Mouse (Mus musculus): ENCODE data around the gene Thy1. TPM values are rescaled to one million over a fixed set of nuclear protein-coding genes. Genes with fewer than 3 reads are reported as not detected.

Gene Thy1
- polyA plus RNA-seq, 1 experiment from 2014 or later: 21.5 TPM

GRCm38 (mm10) chr9:44030646-44031045 lies 12.5 kb upstream of the Thy1 start:
- WGBS: 82% methylated on average over 4 of the region's 4 CpGs
- Histone ChIP-seq H3K9ac (ENCODE audit: low read length) (no peak overlapping the region), H3K27me3 (ENCODE audit: control insufficient read depth, insufficient read depth, low read length) (no peaks in the 10 kb centered on the region), H3K4me3 (ENCODE audit: low read length) (no peak overlapping the region), H3K27ac (ENCODE audit: low read length) (peak overlapping the region; percentile 52; the same call in 1 of the 2 replicates), H3K36me3 (ENCODE audit: control insufficient read depth, insufficient read depth) (no peaks in the 10 kb centered on the region), H3K4me2 (ENCODE audit: low read depth, low read length) (no peak overlapping the region), H3K4me1 (ENCODE audit: control insufficient read depth, insufficient read depth, low read length) (no peaks in the 10 kb centered on the region), H3K9me3 (replicated peaks; ENCODE audit: control insufficient read depth, low read length) (no peaks in the 10 kb centered on the region)
- no peak for ATAC-seq (replicated peaks; ENCODE audit: extremely low read depth, insufficient read depth, low FRiP score)

GRCm38 (mm10) chr9:44031079-44031478 lies 12.1 kb upstream of the Thy1 start:
- Histone ChIP-seq H3K4me3 (ENCODE audit: low read length) (no peak overlapping the region), H3K36me3 (ENCODE audit: control insufficient read depth, insufficient read depth) (no peaks in the 10 kb centered on the region), H3K9me3 (replicated peaks; ENCODE audit: control insufficient read depth, low read length) (no peaks in the 10 kb centered on the region), H3K27ac (ENCODE audit: low read length) (peak overlapping the region; percentile 26; the same call in 1 of the 2 replicates), H3K27me3 (ENCODE audit: control insufficient read depth, insufficient read depth, low read length) (no peaks in the 10 kb centered on the region), H3K4me1 (ENCODE audit: control insufficient read depth, insufficient read depth, low read length) (no peaks in the 10 kb centered on the region), H3K9ac (ENCODE audit: low read length) (no peak overlapping the region), H3K4me2 (ENCODE audit: low read depth, low read length) (no peak overlapping the region)
- no peak for ATAC-seq (replicated peaks; ENCODE audit: extremely low read depth, insufficient read depth, low FRiP score)
- WGBS: 68% methylated on average over 5 of the region's 5 CpGs

- H3K4me2 ChIP-seq (ENCODE audit: low read depth, low read length): no peak overlapping the region
- H3K9me3 ChIP-seq (replicated peaks; ENCODE audit: control insufficient read depth, low read length): no peaks in the 10 kb centered on the region
- no peaks in the 10 kb centered on the region for H3K36me3 ChIP-seq (ENCODE audit: control insufficient read depth, insufficient read depth)
- no peak overlapping the region for H3K9ac ChIP-seq (ENCODE audit: low read length)
- H3K27ac ChIP-seq (ENCODE audit: low read length): no peak overlapping the region
- no peak for ATAC-seq (replicated peaks; ENCODE audit: extremely low read depth, insufficient read depth, low FRiP score)
- no peaks in the 10 kb centered on the region for H3K27me3 ChIP-seq (ENCODE audit: control insufficient read depth, insufficient read depth, low read length)
- WGBS: 68% methylated on average over 4 of the region's 4 CpGs
- no peak overlapping the region for H3K4me3 ChIP-seq (ENCODE audit: low read length)
- H3K4me1 ChIP-seq (ENCODE audit: control insufficient read depth, insufficient read depth, low read length): no peaks in the 10 kb centered on the region
Observed at GRCm38 (mm10) chr9:44031946-44032345, 11.2 kb upstream of the Thy1 start.

- Histone ChIP-seq H3K9ac (ENCODE audit: low read length) (no peak overlapping the region), H3K27me3 (ENCODE audit: control insufficient read depth, insufficient read depth, low read length) (no peaks in the 10 kb centered on the region), H3K9me3 (replicated peaks; ENCODE audit: control insufficient read depth, low read length) (no peaks in the 10 kb centered on the region), H3K36me3 (ENCODE audit: control insufficient read depth, insufficient read depth) (no peaks in the 10 kb centered on the region), H3K27ac (ENCODE audit: low read length) (no peak overlapping the region), H3K4me3 (ENCODE audit: low read length) (no peak overlapping the region), H3K4me1 (ENCODE audit: control insufficient read depth, insufficient read depth, low read length) (no peaks in the 10 kb centered on the region), H3K4me2 (ENCODE audit: low read depth, low read length) (no peak overlapping the region)
- WGBS: 90% methylated on average over 5 of the region's 5 CpGs
- ATAC-seq (replicated peaks; ENCODE audit: extremely low read depth, insufficient read depth, low FRiP score): no peak
Observed at GRCm38 (mm10) chr9:44033317-44033716, 9.9 kb upstream of the Thy1 start.

DNA sequence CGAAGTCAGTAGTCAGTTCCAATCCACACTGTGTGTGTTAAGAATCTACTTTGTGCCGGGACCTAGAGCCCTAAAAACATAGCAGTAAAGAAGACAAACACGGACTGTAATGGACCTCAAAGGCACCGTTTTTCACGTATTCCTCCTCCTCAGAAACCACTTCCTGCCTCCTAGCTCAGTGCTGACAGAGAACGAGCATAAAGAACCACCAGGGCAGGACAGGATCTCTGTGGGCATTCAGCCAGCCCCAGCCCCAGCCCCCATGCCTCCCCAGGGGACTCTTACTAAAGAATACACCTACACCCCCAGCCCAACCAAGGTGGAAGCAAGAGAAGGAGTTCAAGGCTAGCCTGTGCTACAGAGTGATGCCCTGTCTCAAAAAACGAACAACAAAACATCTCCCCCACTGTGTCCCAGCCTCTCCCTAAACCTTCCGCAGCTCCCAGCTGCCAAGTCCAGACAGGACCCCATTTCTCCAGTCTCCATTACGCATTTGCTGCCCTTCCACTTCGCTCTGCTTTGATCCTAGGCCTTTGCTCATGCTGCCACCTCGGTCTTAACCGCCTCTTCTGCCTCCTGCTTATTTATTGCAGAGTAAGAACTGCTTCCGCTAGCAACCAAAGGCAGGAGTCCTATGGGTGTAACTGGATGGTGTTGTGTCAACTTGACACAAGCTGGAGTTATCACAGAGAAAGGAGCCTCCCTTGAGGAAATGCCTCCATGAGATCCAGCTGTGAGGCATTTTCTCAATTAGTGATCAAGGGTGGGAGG lies 9.0 kb upstream of the Thy1 start:
- no peak for ATAC-seq (replicated peaks; ENCODE audit: extremely low read depth, insufficient read depth, low FRiP score)
- Histone ChIP-seq H3K27me3 (ENCODE audit: control insufficient read depth, insufficient read depth, low read length) (no peaks in the 10 kb centered on the region), H3K36me3 (ENCODE audit: control insufficient read depth, insufficient read depth) (no peaks in the 10 kb centered on the region), H3K4me2 (ENCODE audit: low read depth, low read length) (no peak overlapping the region), H3K4me3 (ENCODE audit: low read length) (no peak overlapping the region), H3K4me1 (ENCODE audit: control insufficient read depth, insufficient read depth, low read length) (no peaks in the 10 kb centered on the region), H3K9me3 (replicated peaks; ENCODE audit: control insufficient read depth, low read length) (no peaks in the 10 kb centered on the region), H3K9ac (ENCODE audit: low read length) (no peak overlapping the region), H3K27ac (ENCODE audit: low read length) (no peak overlapping the region)
- WGBS: 55% methylated on average over 13 of the region's 13 CpGs

DNA sequence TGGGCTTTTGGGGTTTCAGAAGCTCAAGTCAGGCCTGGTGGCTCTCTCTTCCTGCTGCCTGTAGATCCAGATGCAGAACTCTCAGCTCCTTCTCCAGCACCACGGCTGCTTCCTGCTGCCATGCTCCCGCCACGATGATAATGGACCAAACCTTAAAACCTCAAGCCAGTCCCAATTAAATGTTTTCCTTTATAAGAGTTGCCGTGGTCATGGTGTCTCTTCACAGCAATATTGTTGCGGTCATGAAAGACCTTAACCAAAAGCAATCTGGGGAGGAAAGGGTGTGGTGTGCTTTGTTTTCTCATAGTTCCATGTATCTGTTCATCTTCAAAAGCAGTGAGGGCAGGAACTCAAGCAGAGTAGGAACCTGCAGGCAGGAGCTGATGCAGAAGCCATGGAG lies 6.1 kb upstream of the Thy1 start:
- Histone ChIP-seq H3K36me3 (ENCODE audit: control insufficient read depth, insufficient read depth) (no peaks in the 10 kb centered on the region), H3K9me3 (replicated peaks; ENCODE audit: control insufficient read depth, low read length) (no peaks in the 10 kb centered on the region), H3K4me3 (ENCODE audit: low read length) (no peak overlapping the region), H3K9ac (ENCODE audit: low read length) (no peak overlapping the region), H3K4me2 (ENCODE audit: low read depth, low read length) (no peak overlapping the region), H3K27me3 (ENCODE audit: control insufficient read depth, insufficient read depth, low read length) (0 out of 2 replicates have a peak, but pooled peaks cover 2% of the 10 kb centered on the region), H3K27ac (ENCODE audit: low read length) (no peak overlapping the region), H3K4me1 (ENCODE audit: control insufficient read depth, insufficient read depth, low read length) (no peaks in the 10 kb centered on the region)
- ATAC-seq (replicated peaks; ENCODE audit: extremely low read depth, insufficient read depth, low FRiP score): no peak
- WGBS: 80% methylated on average over 5 of the region's 5 CpGs

DNA sequence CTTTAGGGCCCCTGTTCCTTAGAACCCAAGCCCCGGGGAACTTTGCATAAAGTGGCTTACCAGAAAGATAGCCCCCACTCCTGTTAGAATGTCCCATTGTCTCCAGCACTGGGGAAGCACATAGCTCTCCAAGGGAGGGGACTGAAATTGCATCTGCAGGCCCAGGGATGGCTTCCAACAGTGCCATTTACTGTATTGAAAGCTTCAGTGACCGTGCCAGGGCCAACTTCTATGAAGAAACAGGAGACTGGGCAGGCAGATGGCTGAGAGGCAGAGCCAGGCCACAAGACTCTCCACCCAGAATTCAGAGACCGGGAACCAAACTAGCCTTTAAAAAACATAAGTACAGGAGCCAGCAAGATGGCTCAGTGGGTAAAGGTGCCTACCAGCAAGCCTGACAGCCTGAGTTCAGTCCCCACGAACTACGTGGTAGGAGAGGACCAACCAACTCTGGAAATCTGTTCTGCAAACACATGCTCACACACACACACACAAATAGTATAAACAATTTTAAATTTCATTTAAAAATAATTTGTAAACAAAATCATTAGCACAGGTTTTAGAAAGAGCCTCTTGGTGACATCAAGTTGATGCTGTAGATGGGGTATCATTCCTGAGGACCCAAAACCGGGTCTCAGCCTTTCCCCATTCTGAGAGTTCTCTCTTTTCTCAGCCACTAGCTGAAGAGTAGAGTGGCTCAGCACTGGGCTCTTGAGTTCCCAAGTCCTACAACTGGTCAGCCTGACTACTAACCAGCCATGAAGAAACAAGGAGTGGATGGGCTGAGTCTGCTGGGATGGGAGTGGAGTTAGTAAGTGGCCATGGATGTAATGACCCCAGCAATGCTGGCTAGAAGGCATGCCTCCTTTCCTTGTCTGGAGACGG lies 1.4 kb upstream of the Thy1 start:
- H3K4me1 ChIP-seq (ENCODE audit: control insufficient read depth, insufficient read depth, low read length): peaks cover 5% of the 10 kb centered on the region; the same call in 1 of the 2 replicates
- 0 out of 2 replicates have a peak overlapping the region, but pooled peaks have one; percentile 16 for H3K27ac ChIP-seq (ENCODE audit: low read length)
- ATAC-seq (replicated peaks; ENCODE audit: extremely low read depth, insufficient read depth, low FRiP score): no peak
- no peak overlapping the region for H3K9ac ChIP-seq (ENCODE audit: low read length)
- H3K4me3 ChIP-seq (ENCODE audit: low read length): no peak overlapping the region
- peaks cover 21% of the 10 kb centered on the region for H3K27me3 ChIP-seq (ENCODE audit: control insufficient read depth, insufficient read depth, low read length)
- H3K36me3 ChIP-seq (ENCODE audit: control insufficient read depth, insufficient read depth): no peaks in the 10 kb centered on the region
- no peaks in the 10 kb centered on the region for H3K9me3 ChIP-seq (replicated peaks; ENCODE audit: control insufficient read depth, low read length)
- H3K4me2 ChIP-seq (ENCODE audit: low read depth, low read length): no peak overlapping the region
- 75% methylated on average over 7 of the region's 7 CpGs for WGBS

DNA sequence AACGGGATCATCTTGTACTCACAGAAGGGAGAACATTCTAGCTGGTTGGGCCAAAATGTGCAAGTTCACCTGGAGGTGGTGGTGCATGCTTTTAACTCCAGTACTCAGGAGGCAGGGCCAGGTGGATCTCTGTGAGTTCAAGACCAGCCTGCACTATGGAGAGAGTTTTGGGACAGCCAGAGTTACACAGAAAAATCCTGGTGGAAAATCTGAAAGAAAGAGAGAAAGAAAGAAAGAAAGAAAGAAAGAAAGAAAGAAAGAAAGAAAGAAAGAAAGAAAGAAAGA lies 846 bp upstream of the Thy1 start:
- H3K4me1 ChIP-seq (ENCODE audit: control insufficient read depth, insufficient read depth, low read length): peaks cover 5% of the 10 kb centered on the region; the same call in 1 of the 2 replicates
- no peak for ATAC-seq (replicated peaks; ENCODE audit: extremely low read depth, insufficient read depth, low FRiP score)
- 83% methylated on average over 1 of the region's 1 CpGs for WGBS

More for the DNA sequence above, 846 bp upstream of the Thy1 start:
- Histone ChIP-seq H3K9me3 (replicated peaks; ENCODE audit: control insufficient read depth, low read length) (no peaks in the 10 kb centered on the region), H3K27ac (ENCODE audit: low read length) (no peak overlapping the region), H3K36me3 (ENCODE audit: control insufficient read depth, insufficient read depth) (no peaks in the 10 kb centered on the region), H3K4me3 (ENCODE audit: low read length) (no peak overlapping the region), H3K27me3 (ENCODE audit: control insufficient read depth, insufficient read depth, low read length) (peaks cover 21% of the 10 kb centered on the region), H3K4me2 (ENCODE audit: low read depth, low read length) (no peak overlapping the region), H3K9ac (ENCODE audit: low read length) (no peak overlapping the region)

All from heart, embryonic 16.5 days (tissue).